In genomic region chr2:32608778-32609435, GRCm38 (mm10) we compare ENCODE assay signal across 9 mouse cellular contexts. TPM values are rescaled to one million over a fixed set of nuclear protein-coding genes. Genes with fewer than 3 reads are reported as not detected.
DNase-seq lines count a peak whose midpoint lies in the region; ATAC-seq lines count a peak whose summit lies in the region.
"Had no signal": no experiment of that assay in that cellular context is flagged by ENCODE, and none has a peak within 500 bp of the region (broad histone marks: within the 10 kb centered on the region; RNA-seq: fewer than 3 reads in every experiment).

No protein-coding gene starts in this region.

- peaks cover 19% of the 10 kb centered on the region for H3K4me1 ChIP-seq in forebrain, embryonic 13.5 days
- H3K4me1 ChIP-seq in liver, embryonic 16.5 days (ENCODE audit: control insufficient read depth, low read depth, low read length) = peaks cover 50% of the 10 kb centered on the region

- 45% methylated on average over 18 of the region's 18 CpGs for WGBS in forebrain, embryonic 13.5 days
- 42% methylated on average over 18 of the region's 18 CpGs for WGBS in liver, embryonic 16.5 days (ENCODE audit: insufficient replicate concordance)

- no peaks in the 10 kb centered on the region for H3K27me3 ChIP-seq in forebrain, embryonic 13.5 days
- no peaks in the 10 kb centered on the region for H3K27me3 ChIP-seq in liver, embryonic 16.5 days (ENCODE audit: control insufficient read depth, insufficient read depth, low read depth, low read length)

- ATAC-seq in CD4-positive, CD25-positive, alpha-beta regulatory T cell, adult 4 months = peak; percentile 20
- no peak for ATAC-seq in forebrain, embryonic 13.5 days
- ATAC-seq in liver, embryonic 16.5 days (ENCODE audit: low read depth) = peak; percentile 64

- DNase-seq in cerebellum, adult 9-11 months = peak; percentile 58
- no peak for DNase-seq in cerebellum, adult 11 months
- no peak for DNase-seq in right cerebral cortex, postnatal 36 days (ENCODE audit: low spot score in 2 of 2)
- DNase-seq in frontal cortex, postnatal 36 days (ENCODE audit: low spot score in 2 of 2) = no peak
- no peak for DNase-seq in adrenal gland, adult 2 months

- no peaks in the 10 kb centered on the region for H3K9me3 ChIP-seq in forebrain, embryonic 13.5 days (replicated peaks)
- no peaks in the 10 kb centered on the region for H3K9me3 ChIP-seq in liver, embryonic 16.5 days (replicated peaks; ENCODE audit: control insufficient read depth, low read length)

- no peaks in the 10 kb centered on the region for H3K36me3 ChIP-seq in forebrain, embryonic 13.5 days (ENCODE audit: poor library complexity, severe bottlenecking)
- H3K36me3 ChIP-seq in liver, embryonic 16.5 days (ENCODE audit: control insufficient read depth, insufficient read depth) = no peaks in the 10 kb centered on the region

- H3K4me2 ChIP-seq in forebrain, embryonic 13.5 days = peak overlapping the region; percentile 83
- peak overlapping the region; percentile 97 for H3K4me2 ChIP-seq in liver, embryonic 16.5 days (ENCODE audit: low read depth, low read length)

- H3K27ac ChIP-seq in forebrain, embryonic 13.5 days = no peak overlapping the region
- peak overlapping the region; percentile 85 for H3K27ac ChIP-seq in liver, embryonic 16.5 days (ENCODE audit: low read length)

- H3K4me3 ChIP-seq in forebrain, embryonic 13.5 days = 0 out of 2 replicates have a peak overlapping the region, but pooled peaks have one; percentile 8
- H3K4me3 ChIP-seq in liver, embryonic 16.5 days (ENCODE audit: low read depth, low read length) = peak overlapping the region; percentile 78

- no peak overlapping the region for H3K9ac ChIP-seq in forebrain, embryonic 13.5 days
- peak overlapping the region; percentile 76 for H3K9ac ChIP-seq in liver, embryonic 16.5 days (ENCODE audit: low read depth, low read length)

RNA-seq across cellular contexts. Expression of gene St6galnac6, which starts 9.4 kb away (rescaled TPM):
- polyA plus RNA-seq in CD4-positive, CD25-positive, alpha-beta regulatory T cell, adult 4 months (2017; shearing (Covaris generic)) = 1 to 10 TPM; 3.1 to 4.7 TPM
- polyA plus RNA-seq in forebrain, embryonic 13.5 days (2015; fragmentation: Nextera tagmentation; extraction: Ambion mirVana) = 10.0 and 10.8 TPM in 2 replicates
- polyA plus RNA-seq in liver, embryonic 16.5 days (2015; fragmentation: Nextera tagmentation; extraction: Ambion mirVana) = 12.0 and 12.8 TPM in 2 replicates
- total RNA-seq in adrenal gland, adult 2 months (2021) = 10 to 100 TPM; 55.2 to 55.6 TPM
- polyA plus RNA-seq in adrenal gland, adult 2 months (2012; rRNA removed) = 115 and 122 TPM in 2 replicates

RNA-seq across cellular contexts. Expression of gene Ak1, which starts 12.7 kb away (rescaled TPM):
- polyA plus RNA-seq in CD4-positive, CD25-positive, alpha-beta regulatory T cell, adult 4 months (2017; shearing (Covaris generic)) = not detected
- 48.8 and 48.9 TPM in 2 replicates for polyA plus RNA-seq in forebrain, embryonic 13.5 days (2015; fragmentation: Nextera tagmentation; extraction: Ambion mirVana)
- 3.4 and 7.9 TPM in 2 replicates for polyA plus RNA-seq in liver, embryonic 16.5 days (2015; fragmentation: Nextera tagmentation; extraction: Ambion mirVana)
- total RNA-seq in adrenal gland, adult 2 months (2021) = 10 to 100 TPM; 40.6 to 59.0 TPM
- 66.6 and 67.7 TPM in 2 replicates for polyA plus RNA-seq in adrenal gland, adult 2 months (2012; rRNA removed)

RNA-seq across cellular contexts. Expression of gene St6galnac4, which starts 22.0 kb away (rescaled TPM):
- polyA plus RNA-seq in CD4-positive, CD25-positive, alpha-beta regulatory T cell, adult 4 months (2017; shearing (Covaris generic)) = 10 to 100 TPM; 25.2 to 38.6 TPM
- polyA plus RNA-seq in forebrain, embryonic 13.5 days (2015; fragmentation: Nextera tagmentation; extraction: Ambion mirVana) = 14.5 and 16.5 TPM in 2 replicates
- polyA plus RNA-seq in liver, embryonic 16.5 days (2015; fragmentation: Nextera tagmentation; extraction: Ambion mirVana) = 6.0 and 7.4 TPM in 2 replicates
- total RNA-seq in adrenal gland, adult 2 months (2021) = 10 to 100 TPM in 1 of 2 experiments, 1 to 10 TPM in 1; 5.6 to 14.5 TPM
- polyA plus RNA-seq in adrenal gland, adult 2 months (2012; rRNA removed) = 15.4 and 18.5 TPM in 2 replicates

RNA-seq across cellular contexts. Expression of gene 9430097D07Rik, which starts 33.4 kb away (rescaled TPM):
- polyA plus RNA-seq in CD4-positive, CD25-positive, alpha-beta regulatory T cell, adult 4 months (2017; shearing (Covaris generic)) = not detected
- 0.18 and 0.39 TPM in 2 replicates for polyA plus RNA-seq in forebrain, embryonic 13.5 days (2015; fragmentation: Nextera tagmentation; extraction: Ambion mirVana)
- polyA plus RNA-seq in liver, embryonic 16.5 days (2015; fragmentation: Nextera tagmentation; extraction: Ambion mirVana) = 0.06 TPM in 1 of 2 replicates, not detected in the other
- total RNA-seq in adrenal gland, adult 2 months (2021) = not detected
- not detected in 2 replicates for polyA plus RNA-seq in adrenal gland, adult 2 months (2012; rRNA removed)
- polyA plus RNA-seq: gonadal fat pad, adult 2 months had no signal

RNA-seq across cellular contexts. Expression of gene Pip5kl1, which starts 34.3 kb away (rescaled TPM):
- polyA plus RNA-seq in CD4-positive, CD25-positive, alpha-beta regulatory T cell, adult 4 months (2017; shearing (Covaris generic)) = not detected
- 1.7 and 3.4 TPM in 2 replicates for polyA plus RNA-seq in forebrain, embryonic 13.5 days (2015; fragmentation: Nextera tagmentation; extraction: Ambion mirVana)
- polyA plus RNA-seq in liver, embryonic 16.5 days (2015; fragmentation: Nextera tagmentation; extraction: Ambion mirVana) = not detected in 2 replicates
- total RNA-seq in adrenal gland, adult 2 months (2021) = under 1 TPM in 1 of 2 experiments, not detected in 1; 0.29 TPM
- 0.10 TPM in 1 of 2 replicates, not detected in the other for polyA plus RNA-seq in adrenal gland, adult 2 months (2012; rRNA removed)
